15 mouse cellular contexts compared by ENCODE assay signal in the genomic region with DNA sequence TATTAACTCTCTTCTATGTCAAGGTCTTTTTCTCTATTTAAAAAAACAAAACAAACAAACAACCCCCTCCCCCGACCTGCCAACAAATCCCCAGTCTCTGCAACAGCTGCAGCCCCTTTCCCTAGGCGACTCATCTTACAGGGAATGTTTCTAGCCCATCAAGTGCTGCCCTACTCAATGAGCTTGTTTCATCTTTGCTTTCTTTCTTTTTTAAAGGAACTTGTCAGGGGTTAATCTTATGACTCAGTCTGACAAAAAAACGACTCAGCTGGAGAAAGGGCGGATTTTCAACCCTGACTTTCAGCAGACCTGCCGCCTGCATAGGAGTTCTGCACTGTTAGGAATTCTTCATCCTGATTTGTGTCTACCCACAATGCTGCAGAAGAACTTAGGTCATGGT.
DNase-seq lines count a peak whose midpoint lies in the region; ATAC-seq and TF ChIP-seq lines count a peak whose summit lies in the region.
"Had no signal": no experiment of that assay in that cellular context is flagged by ENCODE, and none has a peak within 500 bp of the region (broad histone marks: within the 10 kb centered on the region; RNA-seq: fewer than 3 reads in every experiment).

No protein-coding gene starts in this region.

- TF ChIP-seq EP300 in stomach, postnatal 0 days (optimal IDR thresholded peaks at IDR 0.05), result no peak

- ATAC-seq in heart, embryonic 12.5 days (ENCODE audit: insufficient number of reproducible peaks, low FRiP score), result no peak
- ATAC-seq in heart, embryonic 11.5 days (replicated peaks; ENCODE audit: insufficient number of reproducible peaks, low FRiP score, low TSS enrichment), result no peak
- ATAC-seq in stomach, embryonic 15.5 days (ENCODE audit: insufficient read depth, low FRiP score, low read depth), result no peak
- no peak for ATAC-seq in stomach, postnatal 0 days (ENCODE audit: low FRiP score, low TSS enrichment)
- ATAC-seq: intestine, embryonic 15.5 days; Patski had no signal

- H3K4me2 ChIP-seq in heart, embryonic 12.5 days, result no peak overlapping the region
- H3K4me2 ChIP-seq in heart, embryonic 11.5 days, result no peak overlapping the region
- no peak overlapping the region for H3K4me2 ChIP-seq in stomach, embryonic 15.5 days
- H3K4me2 ChIP-seq in stomach, postnatal 0 days (replicated peaks; ENCODE audit: low read depth), result no peak overlapping the region
- H3K4me2 ChIP-seq: intestine, embryonic 15.5 days had no signal

- H3K36me3 ChIP-seq in heart, embryonic 12.5 days, result no peaks in the 10 kb centered on the region
- H3K36me3 ChIP-seq in heart, embryonic 11.5 days (ENCODE audit: control insufficient read depth, insufficient read depth, low read length), result no peaks in the 10 kb centered on the region
- H3K36me3 ChIP-seq in stomach, embryonic 15.5 days, result no peaks in the 10 kb centered on the region
- no peaks in the 10 kb centered on the region for H3K36me3 ChIP-seq in stomach, postnatal 0 days (ENCODE audit: control insufficient read depth, insufficient read depth, low read length)
- H3K36me3 ChIP-seq in limb, embryonic 10.5 days, result peaks cover 5% of the 10 kb centered on the region; the same call in 1 of the 2 replicates
- H3K36me3 ChIP-seq: intestine, embryonic 15.5 days had no signal

- no peak overlapping the region for H3K4me3 ChIP-seq in heart, embryonic 12.5 days
- H3K4me3 ChIP-seq in heart, embryonic 11.5 days (ENCODE audit: low read depth, low read length), result no peak overlapping the region
- no peak overlapping the region for H3K4me3 ChIP-seq in stomach, embryonic 15.5 days (replicated peaks)
- no peak overlapping the region for H3K4me3 ChIP-seq in stomach, postnatal 0 days (ENCODE audit: low read depth, low read length)
- no peak overlapping the region for H3K4me3 ChIP-seq in limb, embryonic 10.5 days
- H3K4me3 ChIP-seq: heart, embryonic 10.5 days; intestine, embryonic 15.5 days had no signal

- H3K9ac ChIP-seq in heart, embryonic 12.5 days, result no peak overlapping the region
- no peak overlapping the region for H3K9ac ChIP-seq in heart, embryonic 11.5 days (ENCODE audit: low read depth, low read length)
- H3K9ac ChIP-seq in stomach, embryonic 15.5 days, result no peak overlapping the region
- no peak overlapping the region for H3K9ac ChIP-seq in stomach, postnatal 0 days (ENCODE audit: low read length)
- H3K9ac ChIP-seq: intestine, embryonic 15.5 days; liver, embryonic 14.5 days had no signal

- DNase-seq in stomach, postnatal 0 days (ENCODE audit: low spot score), result no peak
- DNase-seq in limb, embryonic 10.5 days (ENCODE audit: low spot score), result no peak
- DNase-seq in layer of hippocampus, adult 9-11 months, result no peak
- no peak for DNase-seq in lung, postnatal 4 days
- DNase-seq in layer of hippocampus, adult 9-10 months (ENCODE audit: low spot score), result no peak
- DNase-seq: adrenal gland, postnatal 10 days; cerebellum, adult 2 months; layer of hippocampus, postnatal 36 days had no signal

- no peak for TF ChIP-seq CTCF in stomach, postnatal 0 days (IDR thresholded peaks at IDR 0.05; ENCODE audit: low read depth)

- WGBS in heart, embryonic 12.5 days, result 41% methylated on average over 5 of the region's 5 CpGs
- 38% methylated on average over 5 of the region's 5 CpGs for WGBS in heart, embryonic 11.5 days (ENCODE audit: insufficient replicate concordance)
- WGBS in stomach, embryonic 15.5 days, result 27% methylated on average over 5 of the region's 5 CpGs
- WGBS in stomach, postnatal 0 days, result 24% methylated on average over 5 of the region's 5 CpGs
- WGBS in limb, embryonic 10.5 days, result 33% methylated on average over 5 of the region's 5 CpGs

- no peaks in the 10 kb centered on the region for H3K27me3 ChIP-seq in heart, embryonic 12.5 days (replicated peaks)
- no peaks in the 10 kb centered on the region for H3K27me3 ChIP-seq in heart, embryonic 11.5 days (ENCODE audit: control insufficient read depth, insufficient read depth, low read length)
- no peaks in the 10 kb centered on the region for H3K27me3 ChIP-seq in stomach, embryonic 15.5 days (replicated peaks)
- no peaks in the 10 kb centered on the region for H3K27me3 ChIP-seq in stomach, postnatal 0 days (ENCODE audit: control insufficient read depth, insufficient read depth, low read length)
- no peaks in the 10 kb centered on the region for H3K27me3 ChIP-seq in limb, embryonic 10.5 days (ENCODE audit: low read depth, poor library complexity, severe bottlenecking)
- H3K27me3 ChIP-seq: intestine, embryonic 15.5 days; Patski had no signal

- 0 out of 2 replicates have a peak overlapping the region, but pooled peaks have one; percentile 21 for H3K27ac ChIP-seq in heart, embryonic 12.5 days (ENCODE audit: poor library complexity, severe bottlenecking)
- no peak overlapping the region for H3K27ac ChIP-seq in heart, embryonic 11.5 days (ENCODE audit: low read depth, low read length)
- H3K27ac ChIP-seq in stomach, embryonic 15.5 days, result peak overlapping the region; percentile 33; the same call in 1 of the 2 replicates
- H3K27ac ChIP-seq in stomach, postnatal 0 days (replicated peaks), result no peak overlapping the region
- H3K27ac ChIP-seq in limb, embryonic 10.5 days, result peak overlapping the region; percentile 44; the same call in 1 of the 2 replicates
- H3K27ac ChIP-seq: heart, embryonic 10.5 days; intestine, embryonic 15.5 days; liver, embryonic 14.5 days had no signal

- H3K4me1 ChIP-seq in heart, embryonic 12.5 days (replicated peaks), result peaks cover 8% of the 10 kb centered on the region
- H3K4me1 ChIP-seq in heart, embryonic 11.5 days (ENCODE audit: control insufficient read depth, insufficient read depth, low read length), result peaks cover 8% of the 10 kb centered on the region
- H3K4me1 ChIP-seq in stomach, embryonic 15.5 days, result peaks cover 4% of the 10 kb centered on the region; the same call in 1 of the 2 replicates
- H3K4me1 ChIP-seq in stomach, postnatal 0 days (replicated peaks; ENCODE audit: control insufficient read depth, insufficient read depth), result no peaks in the 10 kb centered on the region
- peaks cover 34% of the 10 kb centered on the region for H3K4me1 ChIP-seq in limb, embryonic 10.5 days

- no peaks in the 10 kb centered on the region for H3K9me3 ChIP-seq in heart, embryonic 12.5 days (replicated peaks)
- H3K9me3 ChIP-seq in heart, embryonic 11.5 days (replicated peaks; ENCODE audit: control insufficient read depth, low read length), result no peaks in the 10 kb centered on the region
- H3K9me3 ChIP-seq in stomach, embryonic 15.5 days, result no peaks in the 10 kb centered on the region
- no peaks in the 10 kb centered on the region for H3K9me3 ChIP-seq in stomach, postnatal 0 days (ENCODE audit: control insufficient read depth, low read length)
- no peaks in the 10 kb centered on the region for H3K9me3 ChIP-seq in limb, embryonic 10.5 days (replicated peaks)
- H3K9me3 ChIP-seq: heart, embryonic 10.5 days; intestine, embryonic 15.5 days had no signal

Comparison
In these comparisons a context has a peak if more than half of its experiments do, and no peak if none do; other contexts are left out.
1. H3K27ac ChIP-seq: peak in heart, embryonic 12.5 days (single experiment), stomach, embryonic 15.5 days (single experiment) and limb, embryonic 10.5 days (single experiment); none in heart, embryonic 11.5 days (single experiment) and stomach, postnatal 0 days (single experiment).